Mouse (Mus musculus): ENCODE measurements at regions not wholly inside any gene's neighbourhood (a gene's known extent, or its start where the extent isn't known, plus 50 kb on each side); places are given as distances from the start of the nearest gene placed in this dataset.

DNA sequence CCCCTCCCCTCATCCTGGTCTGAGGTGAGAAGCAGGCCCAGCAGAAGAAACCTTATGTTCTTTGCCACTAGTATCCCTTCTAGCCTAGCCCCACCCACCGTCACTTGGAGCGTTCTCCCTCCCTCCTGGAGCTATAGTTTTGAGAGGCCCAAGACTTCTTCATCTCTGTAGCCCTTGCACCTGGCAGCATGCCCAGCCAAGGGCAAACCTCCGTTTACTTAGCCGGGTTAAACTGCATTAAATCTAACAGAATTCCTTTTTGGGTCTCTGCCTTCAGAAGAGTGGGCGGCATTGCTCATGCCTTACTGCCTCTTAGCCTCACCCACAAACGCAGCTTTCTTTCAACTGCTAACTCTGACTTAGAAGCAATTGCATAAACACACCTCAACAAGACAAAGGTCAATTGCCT, 85.3 kb upstream of the Arntl start:
- TF ChIP-seq CTCF (IDR thresholded peaks at IDR 0.05) (no peak), EP300 (IDR thresholded peaks at IDR 0.05) (no peak)

Measured in lung, postnatal 0 days (tissue).